10 mouse cellular contexts compared by ENCODE assay signal in genomic region chr1:161734741-161735211, GRCm38 (mm10). TPM values are rescaled to one million over a fixed set of nuclear protein-coding genes. Genes with fewer than 3 reads are reported as not detected.
DNase-seq lines count a peak whose midpoint lies in the region; ATAC-seq and TF ChIP-seq lines count a peak whose summit lies in the region.
"Had no signal": no experiment of that assay in that cellular context is flagged by ENCODE, and none has a peak within 500 bp of the region (broad histone marks: within the 10 kb centered on the region; RNA-seq: fewer than 3 reads in every experiment).

No protein-coding gene starts in this region.

- DNase-seq in liver, embryonic 11.5 days (ENCODE audit: low spot score), result no peak
- no peak for DNase-seq in liver
- no peak for DNase-seq in urinary bladder, postnatal 36 days (ENCODE audit: low spot score in 2 of 2)
- DNase-seq in yolk sac, embryonic 10.5 days (ENCODE audit: low spot score), result no peak
- DNase-seq: cerebellum, adult 9-11 months; gastrocnemius, postnatal 10 days had no signal

- 37% methylated on average over 14 of the region's 14 CpGs for WGBS in liver, embryonic 11.5 days
- whole genome bisulfite sequencing in hindbrain, embryonic 12.5 days, result 77% methylated on average over 14 of the region's 14 CpGs

- H3K9ac ChIP-seq in liver, embryonic 11.5 days (ENCODE audit: low read depth, low read length), result no peak overlapping the region
- no peak overlapping the region for H3K9ac ChIP-seq in hindbrain, embryonic 12.5 days

- no peak overlapping the region for H3K27ac ChIP-seq in liver, embryonic 11.5 days (ENCODE audit: low read depth, low read length)
- H3K27ac ChIP-seq in embryonic fibroblast, embryonic 13.5 days (ENCODE audit: insufficient read depth, low read length), result peak overlapping the region; percentile 86
- H3K27ac ChIP-seq in hindbrain, embryonic 12.5 days, result no peak overlapping the region

- no peaks in the 10 kb centered on the region for H3K4me1 ChIP-seq in liver, embryonic 11.5 days (replicated peaks; ENCODE audit: control insufficient read depth, insufficient read depth, low read length)
- H3K4me1 ChIP-seq in embryonic fibroblast, embryonic 13.5 days (ENCODE audit: control insufficient read depth, insufficient read depth, low read length), result peaks cover 6% of the 10 kb centered on the region
- no peaks in the 10 kb centered on the region for H3K4me1 ChIP-seq in hindbrain, embryonic 12.5 days

- H3K36me3 ChIP-seq in liver, embryonic 11.5 days (ENCODE audit: control insufficient read depth, insufficient read depth, low read length), result no peaks in the 10 kb centered on the region
- H3K36me3 ChIP-seq in hindbrain, embryonic 12.5 days, result no peaks in the 10 kb centered on the region

- H3K9me3 ChIP-seq in liver, embryonic 11.5 days (ENCODE audit: control insufficient read depth, low read length), result no peaks in the 10 kb centered on the region
- no peaks in the 10 kb centered on the region for H3K9me3 ChIP-seq in hindbrain, embryonic 12.5 days (replicated peaks)

- no peak for ATAC-seq in liver, embryonic 11.5 days (replicated peaks; ENCODE audit: low FRiP score)
- peak; percentile 68 for ATAC-seq in CD4-positive, CD25-positive, alpha-beta regulatory T cell, adult 4 months
- peak; percentile 83 for ATAC-seq in megakaryocyte, adult 5-6 weeks (ENCODE audit: poor library complexity, severe bottlenecking)
- ATAC-seq in hindbrain, embryonic 12.5 days (ENCODE audit: low FRiP score), result no peak

- no peak for TF ChIP-seq CTCF in embryonic fibroblast, embryonic 13.5 days (IDR thresholded peaks at IDR 0.05; ENCODE audit: borderline replicate concordance, insufficient read depth, low read length)

- TF ChIP-seq POLR2A in embryonic fibroblast, embryonic 13.5 days (IDR thresholded peaks at IDR 0.05; ENCODE audit: low read depth, low read length), result no peak

- H3K4me3 ChIP-seq in liver, embryonic 11.5 days (ENCODE audit: low read depth, low read length), result no peak overlapping the region; the same call in 1 of the 2 replicates
- H3K4me3 ChIP-seq in embryonic fibroblast, embryonic 13.5 days (ENCODE audit: insufficient read depth, low read length), result no peak overlapping the region
- no peak overlapping the region for H3K4me3 ChIP-seq in hindbrain, embryonic 12.5 days

- H3K4me2 ChIP-seq in liver, embryonic 11.5 days, result peak overlapping the region; percentile 56
- no peak overlapping the region for H3K4me2 ChIP-seq in hindbrain, embryonic 12.5 days (replicated peaks)

- H3K27me3 ChIP-seq in liver, embryonic 11.5 days (replicated peaks; ENCODE audit: control insufficient read depth, insufficient read depth, low read length), result no peaks in the 10 kb centered on the region; the same call in 1 of the 2 replicates
- 0 out of 2 replicates have a peak, but pooled peaks cover 3% of the 10 kb centered on the region for H3K27me3 ChIP-seq in hindbrain, embryonic 12.5 days

RNA-seq across cellular contexts. Expression of gene Fasl, which starts 53.5 kb away (rescaled TPM):
- polyA plus RNA-seq in liver, embryonic 11.5 days (2014; fragmentation: Nextera tagmentation; extraction: Ambion mirVana), result not detected in 2 replicates
- 10 to 100 TPM; 10.7 to 12.7 TPM for polyA plus RNA-seq in CD4-positive, CD25-positive, alpha-beta regulatory T cell, adult 4 months (2017; shearing (Covaris generic))
- not detected in 2 replicates for polyA plus RNA-seq in embryonic fibroblast, embryonic 13.5 days (2011; ENCODE audit: insufficient read length, low read depth, missing spikeins)
- total RNA-seq in megakaryocyte, adult 5-6 weeks (2015), result 1.2 and 1.3 TPM in 2 replicates
- total RNA-seq in megakaryocyte, adult 5-6 weeks (2017), result 1.5 and 1.8 TPM in 2 replicates
- 0.20 and 0.21 TPM in 2 replicates for polyA plus RNA-seq in hindbrain, embryonic 12.5 days (2016; fragmentation: Nextera tagmentation; extraction: Ambion mirVana)
- total RNA-seq: gastrocnemius, postnatal 10 days had no signal

Comparison
In these comparisons a context has a peak if more than half of its experiments do, and no peak if none do; other contexts are left out.
1. ATAC-seq: peak in CD4-positive, CD25-positive, alpha-beta regulatory T cell, adult 4 months (single experiment) and megakaryocyte, adult 5-6 weeks (single experiment); none in liver, embryonic 11.5 days (single experiment) and hindbrain, embryonic 12.5 days (single experiment).